Mouse (Mus musculus) telencephalon, adult 2 months (tissue): Measurements from ENCODE around the gene Kcnip4.

Experiments
- DNase-seq: peaks from one replicate; pipeline ENCODE4 v3.0.0-alpha.2; 2011; ENCODE audit warnings: low read depth, low spot score

Gene Kcnip4

GRCm38 (mm10) chr5:49356381-49356780, 168.3 kb downstream of the Kcnip4 start:
- DNase-seq = no peak

GRCm38 (mm10) chr5:49352061-49352460, 172.6 kb downstream of the Kcnip4 start:
- no peak for DNase-seq

DNA sequence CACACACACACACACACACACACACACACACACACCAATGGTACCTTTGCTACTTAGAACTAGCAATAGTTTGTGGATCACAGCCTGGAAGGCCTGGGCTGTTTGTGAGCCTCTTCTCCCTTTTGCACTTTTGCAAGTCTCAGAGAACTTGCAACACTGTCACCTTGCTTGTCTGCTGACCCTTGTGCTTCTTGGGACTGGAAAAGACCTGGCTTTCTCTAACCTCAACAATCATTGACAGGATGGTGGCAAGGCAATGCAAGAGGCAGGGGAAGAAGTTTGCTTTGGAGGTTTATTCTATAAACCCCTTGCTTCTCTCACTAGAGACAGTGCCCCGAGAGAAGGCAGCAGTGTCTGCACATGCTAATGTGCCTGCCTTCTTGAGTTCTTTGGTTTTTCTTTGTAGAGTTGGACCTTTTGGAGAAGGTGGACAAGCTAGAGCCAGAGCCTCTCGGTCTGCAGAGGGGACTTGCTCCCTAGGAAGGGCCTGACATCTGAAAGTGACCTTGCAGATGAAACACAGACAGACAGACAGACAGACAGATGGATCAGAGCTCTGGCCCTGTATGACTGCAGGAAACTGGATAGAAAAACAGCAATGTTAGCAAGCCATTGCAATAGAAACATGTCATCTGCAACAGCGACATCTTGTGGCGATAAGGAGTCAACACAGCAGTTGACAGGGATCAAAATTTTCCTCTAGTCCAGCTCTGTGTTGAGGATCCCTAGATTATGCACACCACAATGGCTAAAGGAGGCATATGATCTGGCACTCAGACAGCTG, 174.4 kb downstream of the Kcnip4 start:
- no peak for DNase-seq

- no peak for DNase-seq
Observed at GRCm38 (mm10) chr5:49349541-49349940, 175.2 kb downstream of the Kcnip4 start.

DNA sequence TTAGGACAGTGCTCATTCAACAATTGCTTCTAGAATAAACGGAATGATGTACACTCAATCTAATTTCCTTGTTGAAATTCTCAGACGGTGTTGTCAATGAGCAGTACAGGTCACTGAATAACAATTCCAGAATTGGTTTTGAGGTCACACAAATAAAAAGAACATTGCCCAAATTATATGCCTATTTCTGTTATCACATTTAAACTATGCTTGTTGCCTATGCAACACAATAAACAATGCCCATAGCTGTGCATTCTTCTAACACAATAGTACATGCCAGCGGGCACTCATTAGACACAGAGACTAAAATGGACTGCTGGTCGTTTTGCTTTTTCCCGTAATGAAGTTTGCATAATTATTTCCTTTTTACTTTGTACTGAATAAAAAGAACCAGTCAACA, 176.2 kb downstream of the Kcnip4 start:
- no peak for DNase-seq

GRCm38 (mm10) chr5:49344606-49345005, 180.1 kb downstream of the Kcnip4 start:
- DNase-seq = no peak

DNA sequence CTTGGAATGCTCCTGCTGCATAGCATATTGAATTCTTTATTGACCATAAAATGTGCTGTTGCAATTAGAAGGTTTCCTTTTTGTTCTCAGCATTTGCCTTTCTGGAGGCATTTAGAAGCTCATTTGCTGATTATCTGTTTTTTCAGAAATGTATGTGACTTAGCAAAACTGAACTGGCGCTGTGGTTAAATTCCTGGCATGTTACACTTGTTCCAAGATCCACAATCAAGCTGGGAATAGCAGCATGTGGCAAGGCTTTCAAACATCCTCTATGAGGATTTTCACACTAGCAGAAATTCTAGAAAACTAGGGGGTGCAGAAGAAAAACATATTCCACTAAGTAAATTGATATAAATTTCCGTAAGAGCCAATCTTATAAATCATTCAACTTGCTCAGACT, 187.5 kb downstream of the Kcnip4 start:
- peak; percentile 60 for DNase-seq

DNA sequence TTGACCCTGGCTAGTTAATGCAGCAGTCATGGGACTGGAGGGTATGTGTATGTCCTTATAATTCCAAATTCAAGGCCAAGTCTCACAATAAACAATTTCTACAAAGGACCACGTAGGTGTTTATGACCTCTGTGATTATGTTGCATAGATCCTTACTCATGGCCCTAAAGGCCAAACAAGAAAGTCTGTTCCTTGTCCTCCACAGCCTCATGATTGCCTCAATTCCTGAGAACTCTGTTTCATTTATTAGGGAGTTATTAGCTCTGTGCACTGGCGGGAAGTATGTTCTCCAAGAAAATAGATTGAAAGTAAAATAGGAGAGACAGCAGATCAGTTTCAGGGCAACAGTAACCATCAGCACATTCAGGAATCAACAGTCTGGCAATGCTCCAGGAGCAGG, 191.6 kb downstream of the Kcnip4 start:
- no peak for DNase-seq

DNA sequence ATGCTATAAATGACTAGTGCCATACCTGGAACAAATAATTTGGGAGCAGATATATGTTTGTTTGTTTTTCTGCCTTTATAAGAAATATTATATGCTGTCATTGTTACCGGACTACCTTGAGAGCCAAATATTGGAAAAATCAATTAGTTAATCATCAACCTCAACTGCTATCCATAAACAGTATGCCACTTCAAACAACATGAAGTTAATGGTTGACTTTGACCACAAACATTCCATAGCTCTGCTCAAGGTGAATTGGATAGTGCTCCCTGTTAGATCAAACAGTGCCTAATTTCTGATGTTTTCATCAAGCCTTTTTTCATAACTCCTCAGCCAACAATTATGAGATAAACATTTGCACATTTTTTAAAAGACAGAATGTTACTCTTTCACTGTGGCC, 195.7 kb downstream of the Kcnip4 start:
- DNase-seq = no peak

GRCm38 (mm10) chr5:49318661-49319060, 206.0 kb downstream of the Kcnip4 start:
- DNase-seq = no peak

DNA sequence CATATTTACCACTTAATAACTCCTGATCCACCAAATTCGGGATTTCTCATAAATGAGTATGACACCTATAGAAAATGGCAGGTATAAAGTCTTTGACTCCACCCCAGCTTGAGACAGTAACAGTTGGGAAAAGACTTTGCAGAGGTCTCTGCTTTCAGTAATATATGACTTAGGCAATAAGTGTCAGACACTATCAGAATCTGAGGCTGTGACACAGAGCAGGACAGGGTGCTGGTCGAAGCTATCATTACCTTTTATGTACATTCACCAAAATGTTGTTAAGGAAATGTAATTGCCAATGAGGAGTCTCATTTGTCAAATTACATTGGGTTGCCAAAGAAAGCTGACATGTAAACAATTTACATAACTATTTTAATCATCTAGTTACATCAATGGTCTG, 206.8 kb downstream of the Kcnip4 start:
- no peak for DNase-seq

GRCm38 (mm10) chr5:49306796-49307195, 217.9 kb downstream of the Kcnip4 start:
- DNase-seq = no peak

- no peak for DNase-seq
Observed at GRCm38 (mm10) chr5:49305321-49305720, 219.4 kb downstream of the Kcnip4 start.

- DNase-seq = no peak
Observed at GRCm38 (mm10) chr5:49298654-49299053, 226.1 kb downstream of the Kcnip4 start.

GRCm38 (mm10) chr5:49292421-49292820, 232.3 kb downstream of the Kcnip4 start:
- DNase-seq = no peak

DNA sequence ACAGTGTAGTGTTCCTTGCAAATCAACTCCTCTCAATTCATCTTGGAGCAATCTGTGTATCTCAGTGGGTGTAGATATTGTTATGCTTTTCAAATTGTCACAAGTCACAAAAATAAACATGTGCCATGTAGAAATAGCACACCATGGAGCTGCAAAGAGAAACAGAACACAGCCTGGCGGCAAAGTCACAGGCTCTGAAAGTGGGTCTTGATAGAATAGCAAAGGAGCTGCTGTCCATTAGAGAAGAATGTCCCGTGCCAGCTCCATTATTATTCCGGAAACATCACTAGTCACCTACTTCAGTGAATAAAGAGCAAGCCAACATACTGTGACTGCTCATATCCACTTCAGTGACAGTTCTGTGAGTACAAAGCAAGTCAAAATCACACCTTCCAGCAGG, 232.9 kb downstream of the Kcnip4 start:
- DNase-seq = no peak

- DNase-seq = no peak
Observed at GRCm38 (mm10) chr5:49285455-49286135, 239.1 kb downstream of the Kcnip4 start.

GRCm38 (mm10) chr5:49284776-49285175, 239.9 kb downstream of the Kcnip4 start:
- DNase-seq = no peak

GRCm38 (mm10) chr5:49283403-49283802, 241.3 kb downstream of the Kcnip4 start:
- no peak for DNase-seq

DNA sequence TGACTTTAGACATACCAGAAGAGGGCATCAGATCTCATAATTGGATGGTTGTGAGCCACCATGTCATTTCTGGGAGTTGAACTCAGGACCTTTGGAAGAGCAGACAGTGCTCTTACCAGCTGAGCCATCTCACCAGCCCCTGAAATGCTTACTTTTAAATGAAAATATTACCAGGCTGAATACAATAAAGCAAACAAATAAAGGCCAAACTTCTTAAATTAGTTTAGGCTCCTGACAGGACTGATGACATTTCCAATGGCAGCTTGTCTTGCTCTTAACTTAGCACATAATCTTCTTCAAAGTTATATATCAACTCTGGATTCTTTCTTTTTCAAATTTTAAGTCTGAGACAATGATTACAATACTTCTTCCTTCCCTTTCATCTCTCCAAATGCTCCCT, 252.8 kb downstream of the Kcnip4 start:
- DNase-seq = no peak

- DNase-seq = peak; percentile 55
Observed at GRCm38 (mm10) chr5:49268807-49269206, 255.9 kb downstream of the Kcnip4 start.

- DNase-seq = no peak
Observed at GRCm38 (mm10) chr5:49259356-49259755, 265.4 kb downstream of the Kcnip4 start.

- no peak for DNase-seq
Observed at GRCm38 (mm10) chr5:49256850-49257249, 267.9 kb downstream of the Kcnip4 start.
